ENCODE assay signal across 13 mouse cellular contexts in the genomic region with DNA sequence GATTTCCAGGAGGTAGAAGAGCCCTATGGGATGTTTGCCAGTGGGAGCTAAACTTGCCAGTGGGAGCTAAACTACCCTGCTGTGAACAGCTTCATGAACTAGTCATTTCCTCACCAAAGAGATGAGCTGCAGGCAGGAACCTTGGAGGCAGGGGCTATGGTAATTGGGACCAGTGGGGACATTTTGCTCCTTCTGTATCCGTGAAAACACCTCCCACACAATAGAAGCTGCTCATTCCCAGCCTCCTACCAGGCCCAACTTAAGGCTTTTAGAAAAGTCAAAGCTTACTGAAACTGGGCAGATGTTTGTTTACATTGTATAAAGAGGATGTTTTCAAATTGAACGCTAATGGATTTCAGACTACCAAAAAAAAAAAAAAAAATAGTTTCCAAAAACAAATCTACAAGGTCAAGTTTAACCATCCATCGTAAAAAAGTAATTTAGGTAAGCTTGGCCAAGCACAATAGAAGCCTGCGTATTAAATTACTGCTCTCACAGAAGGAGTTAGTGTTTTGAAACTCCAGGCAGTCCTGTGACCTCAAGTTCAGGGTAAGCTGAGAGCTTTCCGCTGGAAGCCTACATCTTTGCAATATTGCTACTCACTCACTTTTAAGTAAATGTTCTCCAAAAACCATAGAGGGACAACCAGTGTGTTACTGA.
A peak's percentile ranks its signal among the peaks of the same experiment; 100 is the strongest.
DNase-seq lines count a peak whose midpoint lies in the region; ATAC-seq lines count a peak whose summit lies in the region.
"Had no signal": no experiment of that assay in that cellular context is flagged by ENCODE, and none has a peak within 500 bp of the region (broad histone marks: within the 10 kb centered on the region; RNA-seq: fewer than 3 reads in every experiment).

No protein-coding gene starts in this region.

- WGBS in kidney, embryonic 14.5 days = 11% methylated on average over 5 of the region's 5 CpGs
- WGBS in hindbrain, embryonic 16.5 days = 51% methylated on average over 5 of the region's 5 CpGs
- WGBS in neural tube, embryonic 15.5 days = 45% methylated on average over 5 of the region's 5 CpGs

- peaks cover 14% of the 10 kb centered on the region for H3K4me1 ChIP-seq in kidney, embryonic 14.5 days (ENCODE audit: control insufficient read depth, insufficient read depth, low read length)
- H3K4me1 ChIP-seq in hindbrain, embryonic 16.5 days (ENCODE audit: control insufficient read depth, insufficient read depth, low read depth, low read length) = peaks cover 3% of the 10 kb centered on the region
- H3K4me1 ChIP-seq in neural tube, embryonic 15.5 days = peaks cover 6% of the 10 kb centered on the region; the same call in 1 of the 2 replicates
- H3K4me1 ChIP-seq: stomach, embryonic 15.5 days had no signal

- peak; percentile 92 for ATAC-seq in kidney, embryonic 14.5 days (ENCODE audit: low FRiP score, low TSS enrichment)
- ATAC-seq in hindbrain, embryonic 16.5 days = no peak
- ATAC-seq in neural tube, embryonic 15.5 days (ENCODE audit: low FRiP score) = no peak
- ATAC-seq in megakaryocyte-erythroid progenitor cell, adult 5-6 weeks (replicated peaks; ENCODE audit: low FRiP score, low TSS enrichment, poor library complexity, severe bottlenecking) = no peak

- H3K36me3 ChIP-seq in kidney, embryonic 14.5 days (ENCODE audit: control insufficient read depth, insufficient read depth, low read length) = no peaks in the 10 kb centered on the region
- H3K36me3 ChIP-seq in hindbrain, embryonic 16.5 days (ENCODE audit: control insufficient read depth, insufficient read depth, low read length) = no peaks in the 10 kb centered on the region
- H3K36me3 ChIP-seq in neural tube, embryonic 15.5 days = no peaks in the 10 kb centered on the region
- H3K36me3 ChIP-seq: midbrain, embryonic 12.5 days; stomach, embryonic 15.5 days had no signal

- H3K4me2 ChIP-seq in kidney, embryonic 14.5 days (replicated peaks; ENCODE audit: low read depth, low read length) = no peak overlapping the region
- no peak overlapping the region for H3K4me2 ChIP-seq in hindbrain, embryonic 16.5 days (ENCODE audit: low read length)
- H3K4me2 ChIP-seq in neural tube, embryonic 15.5 days = no peak overlapping the region
- H3K4me2 ChIP-seq: midbrain, embryonic 12.5 days; stomach, embryonic 15.5 days had no signal

- H3K4me3 ChIP-seq in kidney, embryonic 14.5 days (ENCODE audit: low read length) = no peak overlapping the region
- H3K4me3 ChIP-seq in hindbrain, embryonic 16.5 days (ENCODE audit: low read length) = no peak overlapping the region
- no peak overlapping the region for H3K4me3 ChIP-seq in neural tube, embryonic 15.5 days (replicated peaks)
- H3K4me3 ChIP-seq: midbrain, embryonic 12.5 days; stomach, embryonic 15.5 days had no signal

- H3K9ac ChIP-seq in kidney, embryonic 14.5 days (ENCODE audit: low read depth, low read length) = no peak overlapping the region
- H3K9ac ChIP-seq in hindbrain, embryonic 16.5 days (ENCODE audit: low read depth, low read length) = no peak overlapping the region; the same call in 1 of the 2 replicates
- no peak overlapping the region for H3K9ac ChIP-seq in neural tube, embryonic 15.5 days (replicated peaks)
- H3K9ac ChIP-seq: midbrain, embryonic 12.5 days; stomach, embryonic 15.5 days had no signal

- H3K27me3 ChIP-seq in kidney, embryonic 14.5 days (ENCODE audit: control insufficient read depth, insufficient read depth, low read length) = no peaks in the 10 kb centered on the region
- no peaks in the 10 kb centered on the region for H3K27me3 ChIP-seq in hindbrain, embryonic 16.5 days (replicated peaks; ENCODE audit: control insufficient read depth, insufficient read depth, low read length)
- no peaks in the 10 kb centered on the region for H3K27me3 ChIP-seq in neural tube, embryonic 15.5 days (replicated peaks)
- H3K27me3 ChIP-seq: midbrain, embryonic 12.5 days; stomach, embryonic 15.5 days had no signal

- no peak for DNase-seq in kidney, postnatal 10 days
- DNase-seq in right cerebral cortex, adult 18-20 months = peak; percentile 15
- no peak for DNase-seq in right cerebral cortex, postnatal 25 days
- no peak for DNase-seq in layer of hippocampus, postnatal 10 days (ENCODE audit: low spot score in 2 of 2)
- DNase-seq: adrenal gland, postnatal 10 days; cerebellum, adult 18-20 months; right cerebral cortex, postnatal 4 days had no signal

- H3K27ac ChIP-seq in kidney, embryonic 14.5 days (ENCODE audit: low read depth, low read length) = peak overlapping the region; percentile 80
- 0 out of 2 replicates have a peak overlapping the region, but pooled peaks have one; percentile 24 for H3K27ac ChIP-seq in hindbrain, embryonic 16.5 days (ENCODE audit: low read depth, low read length)
- peak overlapping the region; percentile 63 for H3K27ac ChIP-seq in neural tube, embryonic 15.5 days (replicated peaks)
- H3K27ac ChIP-seq: midbrain, embryonic 12.5 days; stomach, embryonic 15.5 days had no signal

- no peaks in the 10 kb centered on the region for H3K9me3 ChIP-seq in kidney, embryonic 14.5 days (ENCODE audit: control insufficient read depth, low read length)
- H3K9me3 ChIP-seq in hindbrain, embryonic 16.5 days (ENCODE audit: control insufficient read depth, low read length) = no peaks in the 10 kb centered on the region
- H3K9me3 ChIP-seq in neural tube, embryonic 15.5 days (replicated peaks) = no peaks in the 10 kb centered on the region
- H3K9me3 ChIP-seq: midbrain, embryonic 12.5 days; stomach, embryonic 15.5 days had no signal

Comparison
In these comparisons a context has a peak if more than half of its experiments do, and no peak if none do; other contexts are left out.
1. H3K27ac ChIP-seq: peak in every context shown above with its lines; median percentile 80 in kidney, embryonic 14.5 days; 63 in neural tube, embryonic 15.5 days; 24 in hindbrain, embryonic 16.5 days.